ENCODE assay signal across 10 mouse cellular contexts in the genomic region with DNA sequence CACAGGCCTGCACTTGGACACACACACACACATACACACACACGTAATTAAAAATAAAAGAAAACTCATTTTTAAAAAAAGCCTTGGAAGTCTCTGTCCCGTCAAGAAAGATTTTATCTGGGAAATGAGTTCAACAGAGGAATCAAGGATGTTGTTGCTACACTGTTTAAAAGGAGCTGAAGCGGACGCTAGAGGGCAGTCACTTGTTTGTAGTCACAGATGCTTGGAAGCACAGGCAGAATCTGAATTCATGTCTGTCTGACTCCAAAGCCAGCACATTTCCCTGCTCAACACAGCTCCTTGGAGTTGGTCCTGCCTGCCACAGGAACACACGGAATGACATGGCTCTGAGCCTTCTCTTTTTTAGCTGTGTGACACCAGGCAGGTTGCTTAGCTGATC. TPM values are rescaled to one million over a fixed set of nuclear protein-coding genes. Genes with fewer than 3 reads are reported as not detected.
DNase-seq lines count a peak whose midpoint lies in the region; ATAC-seq and TF ChIP-seq lines count a peak whose summit lies in the region.
"Had no signal": no experiment of that assay in that cellular context is flagged by ENCODE, and none has a peak within 500 bp of the region (broad histone marks: within the 10 kb centered on the region; RNA-seq: fewer than 3 reads in every experiment).

No protein-coding gene starts in this region.

- H3K27me3 ChIP-seq in heart, adult 2 months (ENCODE audit: control insufficient read depth, insufficient read depth, low read length): no peaks in the 10 kb centered on the region
- H3K27me3 ChIP-seq in lung, postnatal 0 days (replicated peaks; ENCODE audit: insufficient read depth, low read length): no peaks in the 10 kb centered on the region

- no peaks in the 10 kb centered on the region for H3K4me1 ChIP-seq in heart, adult 2 months (ENCODE audit: control insufficient read depth, insufficient read depth, low read length)
- H3K4me1 ChIP-seq in lung, postnatal 0 days (ENCODE audit: insufficient read depth, low read depth, low read length): no peaks in the 10 kb centered on the region

- no peak for TF ChIP-seq POLR2A in heart, adult 2 months (IDR thresholded peaks at IDR 0.05; ENCODE audit: insufficient read depth, low read depth, low read length)

- intact Hi-C loops in heart, adult 2 months (cut with DNase I): no loop called here
- intact Hi-C loops in heart, postnatal 25 days (cut with DNase I): no loop called here

- H3K79me2 ChIP-seq in heart, adult 2 months (replicated peaks; ENCODE audit: control insufficient read depth, insufficient read depth, low read length): no peaks in the 10 kb centered on the region

- no peak overlapping the region for H3K27ac ChIP-seq in heart, adult 2 months
- no peak overlapping the region for H3K27ac ChIP-seq in lung, postnatal 0 days (ENCODE audit: low read length)
- H3K27ac ChIP-seq: macrophage had no signal

- no peaks in the 10 kb centered on the region for H3K9me3 ChIP-seq in lung, postnatal 0 days (ENCODE audit: low read length)

- H3K9ac ChIP-seq in heart, adult 2 months (ENCODE audit: low read depth, low read length): no peak overlapping the region
- no peak overlapping the region for H3K9ac ChIP-seq in lung, postnatal 0 days (replicated peaks; ENCODE audit: low read depth)

- WGBS in heart, adult 2 months: 16% methylated on average over 5 of the region's 5 CpGs
- 22% methylated on average over 5 of the region's 5 CpGs for WGBS in lung, postnatal 0 days

- no peaks in the 10 kb centered on the region for H3K36me3 ChIP-seq in heart, adult 2 months (ENCODE audit: control insufficient read depth, insufficient read depth, low read length)
- H3K36me3 ChIP-seq in lung, postnatal 0 days (ENCODE audit: insufficient read depth, low read length): no peaks in the 10 kb centered on the region

- no peak overlapping the region for H3K4me2 ChIP-seq in lung, postnatal 0 days (replicated peaks; ENCODE audit: low read depth, low read length)

- peak in 1 of 2 experiments; percentile 15 for DNase-seq in heart, adult 2 months
- no peak for DNase-seq in heart, postnatal 25 days (ENCODE audit: low spot score)
- DNase-seq in lung, postnatal 0 days (ENCODE audit: low spot score): no peak
- no peak for DNase-seq in lung, postnatal 14 days
- DNase-seq in NIH3T3 (ENCODE audit: low read depth): peak; percentile 49
- DNase-seq in embryo, embryonic 11 days: peak; percentile 49
- no peak for DNase-seq in ovary, postnatal 10 days (ENCODE audit: low spot score)

- TF ChIP-seq EP300 in heart, adult 2 months (IDR thresholded peaks at IDR 0.05; ENCODE audit: insufficient read depth, low read depth, low read length): no peak
- TF ChIP-seq EP300 in lung, postnatal 0 days (IDR thresholded peaks at IDR 0.05): no peak

- no peak overlapping the region for H3K4me3 ChIP-seq in heart, adult 2 months
- H3K4me3 ChIP-seq in lung, postnatal 0 days (ENCODE audit: low read depth, low read length): no peak overlapping the region

- peak; percentile 53 for TF ChIP-seq CTCF in heart, adult 2 months (IDR thresholded peaks at IDR 0.05)
- peak; percentile 42 for TF ChIP-seq CTCF in lung, postnatal 0 days (IDR thresholded peaks at IDR 0.05)

- no peak for ATAC-seq in lung, postnatal 0 days
- ATAC-seq: activated CD4-positive, CD25-positive, alpha-beta regulatory T cell, adult 4 months had no signal

RNA-seq across cellular contexts. Expression of a gene that starts 7.4 kb away (rescaled TPM):
- total RNA-seq in heart, adult 2 months (2021): 10 to 100 TPM; 52.8 to 54.8 TPM
- polyA plus RNA-seq in heart, adult 2 months (2012; rRNA removed): 70.8 and 74.0 TPM in 2 replicates
- total RNA-seq in heart, postnatal 25 days (2021): 10 to 100 TPM; 47.0 to 48.4 TPM
- 46.6 and 55.1 TPM in 2 replicates for polyA plus RNA-seq in lung, postnatal 0 days (2015; fragmentation: Nextera tagmentation; extraction: Ambion mirVana)
- total RNA-seq: neutrophil, adult 5-6 weeks had no signal

RNA-seq across cellular contexts. Expression of a gene that starts 14.3 kb away (rescaled TPM):
- total RNA-seq in heart, adult 2 months (2021): 10 to 100 TPM; 39.6 to 41.5 TPM
- polyA plus RNA-seq in heart, adult 2 months (2012; rRNA removed): 57.0 and 63.2 TPM in 2 replicates
- 10 to 100 TPM; 35.2 to 41.2 TPM for total RNA-seq in heart, postnatal 25 days (2021)
- 29.3 and 30.9 TPM in 2 replicates for polyA plus RNA-seq in lung, postnatal 0 days (2015; fragmentation: Nextera tagmentation; extraction: Ambion mirVana)
- total RNA-seq: neutrophil, adult 5-6 weeks had no signal

RNA-seq across cellular contexts. Expression of a gene that starts 20.0 kb away (rescaled TPM):
- total RNA-seq in heart, adult 2 months (2021): 10 to 100 TPM; 49.3 to 51.0 TPM
- 46.8 and 50.2 TPM in 2 replicates for polyA plus RNA-seq in heart, adult 2 months (2012; rRNA removed)
- 10 to 100 TPM; 46.0 to 46.8 TPM for total RNA-seq in heart, postnatal 25 days (2021)
- polyA plus RNA-seq in lung, postnatal 0 days (2015; fragmentation: Nextera tagmentation; extraction: Ambion mirVana): 39.4 and 41.2 TPM in 2 replicates
- total RNA-seq: neutrophil, adult 5-6 weeks had no signal

RNA-seq across cellular contexts. Expression of a gene that starts 42.8 kb away (rescaled TPM):
- total RNA-seq in heart, adult 2 months (2021): under 1 TPM; 0.73 to 0.77 TPM
- polyA plus RNA-seq in heart, adult 2 months (2012; rRNA removed): 0.96 and 1.2 TPM in 2 replicates
- total RNA-seq in heart, postnatal 25 days (2021): under 1 TPM; 0.49 to 0.89 TPM
- 0.63 and 0.74 TPM in 2 replicates for polyA plus RNA-seq in lung, postnatal 0 days (2015; fragmentation: Nextera tagmentation; extraction: Ambion mirVana)
- total RNA-seq: neutrophil, adult 5-6 weeks had no signal
- polyA plus RNA-seq: activated CD4-positive, CD25-positive, alpha-beta regulatory T cell, adult 4 months had no signal

Comparison
In these comparisons a context has a peak if more than half of its experiments do, and no peak if none do; other contexts are left out.
1. DNase-seq: peak in NIH3T3 (single experiment) and embryo, embryonic 11 days (single experiment); none in heart, postnatal 25 days (single experiment), lung, postnatal 0 days (single experiment), lung, postnatal 14 days (single experiment) and ovary, postnatal 10 days (single experiment).